In the genomic region with DNA sequence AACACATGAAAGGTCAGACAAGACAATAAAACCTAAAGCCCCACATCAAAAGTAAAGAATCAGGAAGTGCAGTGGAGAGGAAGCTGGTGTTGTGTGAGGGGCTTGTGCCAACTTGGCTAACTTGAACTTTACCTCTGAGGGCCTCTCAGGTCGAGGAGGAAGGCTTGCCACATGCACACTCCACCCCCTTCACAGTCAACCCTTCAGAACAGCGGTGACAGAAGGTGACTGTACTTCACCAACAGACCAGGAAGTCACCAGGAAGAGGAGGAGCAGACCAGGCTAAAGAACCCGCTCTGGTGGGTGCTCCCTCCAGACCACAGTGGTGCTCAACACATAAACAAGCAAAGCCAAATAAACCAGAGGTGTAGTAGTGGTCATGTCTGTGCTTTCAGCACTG, we compare ENCODE assay signal across 10 mouse cellular contexts.
DNase-seq lines count a peak whose midpoint lies in the region; ATAC-seq lines count a peak whose summit lies in the region.
"Had no signal": no experiment of that assay in that cellular context is flagged by ENCODE, and none has a peak within 500 bp of the region (broad histone marks: within the 10 kb centered on the region; RNA-seq: fewer than 3 reads in every experiment).

No protein-coding gene starts in this region.

- DNase-seq in adrenal gland, postnatal 14 days = peak; percentile 39
- DNase-seq in adrenal gland, postnatal 4 days (ENCODE audit: low spot score in 2 of 2) = no peak
- peak; percentile 81 for DNase-seq in lung, postnatal 36 days
- DNase-seq in thymus, postnatal 10 days (ENCODE audit: low spot score in 2 of 2) = peak; percentile 44 to 52
- no peak for DNase-seq in urinary bladder, adult 18-20 months (ENCODE audit: low spot score in 2 of 2)
- no peak for DNase-seq in adipocyte (ENCODE audit: low spot score)
- no peak for DNase-seq in gastrocnemius, postnatal 25 days
- DNase-seq: cerebellum, adult 2 months had no signal

- ATAC-seq in hematopoietic stem cell, adult 5-6 weeks (replicated peaks in 1 of 2; ENCODE audit: insufficient read depth in 1 of 2, low FRiP score in 2 of 2, low TSS enrichment in 1 of 2, low read depth in 1 of 2, poor library complexity in 2 of 2, severe bottlenecking in 2 of 2) = peak; percentile 92 to 95
- ATAC-seq: forebrain, embryonic 16.5 days had no signal

Comparison
In these comparisons a context has a peak if more than half of its experiments do, and no peak if none do; other contexts are left out.
1. DNase-seq: peak in adrenal gland, postnatal 14 days (single experiment), lung, postnatal 36 days (single experiment) and thymus, postnatal 10 days (2 of 2); none in adrenal gland, postnatal 4 days (0 of 2), urinary bladder, adult 18-20 months (0 of 2), adipocyte (single experiment) and gastrocnemius, postnatal 25 days (single experiment).